Mouse (Mus musculus) limb, embryonic 11.5 days (tissue): ENCODE measurements at regions not wholly inside any gene's neighbourhood (a gene's known extent, or its start where the extent isn't known, plus 50 kb on each side); places are given as distances from the start of the nearest gene placed in this dataset.

ENCODE experiments used
- ATAC-seq: fragments of 200-750 bp; cut with Nextera tagmentation; 2 replicates; pipeline ENCODE4 v1.8.0; 2017; ENCODE audit warnings: low read depth; ENCODE audit not compliant: insufficient number of reproducible peaks, low FRiP score, low TSS enrichment
- DNase-seq: peaks from one replicate; pipeline ENCODE4 v3.0.0-alpha.2; 2015; ENCODE audit warnings: low spot score
- H3K27ac ChIP-seq: fragments of 300-500 bp; sonication (generic); replicated peaks from 2 replicates; pipeline ENCODE4 v1.5.1; 2014; ENCODE audit warnings: low read depth, mild to moderate bottlenecking, low read length
- H3K27me3 ChIP-seq: fragments of 300-500 bp; sonication (generic); 2 replicates; pipeline ENCODE4 v1.6.1; 2014; ENCODE audit warnings: mild to moderate bottlenecking, low read length, mixed read lengths; ENCODE audit not compliant: control insufficient read depth, insufficient read depth
- H3K36me3 ChIP-seq: fragments of 300-500 bp; sonication (generic); 2 replicates; pipeline ENCODE4 v1.6.1; 2014; ENCODE audit warnings: mild to moderate bottlenecking, low read length, moderate library complexity, mixed read lengths; ENCODE audit not compliant: control insufficient read depth, insufficient read depth
- H3K4me1 ChIP-seq: fragments of 300-500 bp; sonication (generic); 2 replicates; pipeline ENCODE4 v1.6.1; 2014; ENCODE audit warnings: low read length, mixed read lengths; ENCODE audit not compliant: control insufficient read depth, insufficient read depth
- H3K4me2 ChIP-seq: fragments of 300-500 bp; sonication (generic); 2 replicates; pipeline ENCODE4 v1.6.1; 2014; ENCODE audit warnings: low read depth, mild to moderate bottlenecking, moderate library complexity; ENCODE audit not compliant: severe bottlenecking
- H3K4me3 ChIP-seq: fragments of 300-500 bp; sonication (generic); 2 replicates; pipeline ENCODE4 v1.5.1; 2014; ENCODE audit warnings: low read depth, low read length
- H3K9ac ChIP-seq: fragments of 300-500 bp; sonication (generic); 2 replicates; pipeline ENCODE4 v1.6.1; 2014; ENCODE audit warnings: mild to moderate bottlenecking, low read length
- H3K9me3 ChIP-seq: fragments of 300-500 bp; sonication (generic); 2 replicates; pipeline ENCODE4 v1.6.1; 2016; ENCODE audit warnings: low read length; ENCODE audit not compliant: control insufficient read depth
- WGBS: fragments of 180-500 bp; shearing (Covaris S2); extraction: QIAGEN DNeasy Blood & Tissue Kit; methylation state at CpG from one replicate; pipeline ENCODE4 v1.1.7; 2014; 5-methylcytosine and 5-hydroxymethylcytosine counted together

DNA sequence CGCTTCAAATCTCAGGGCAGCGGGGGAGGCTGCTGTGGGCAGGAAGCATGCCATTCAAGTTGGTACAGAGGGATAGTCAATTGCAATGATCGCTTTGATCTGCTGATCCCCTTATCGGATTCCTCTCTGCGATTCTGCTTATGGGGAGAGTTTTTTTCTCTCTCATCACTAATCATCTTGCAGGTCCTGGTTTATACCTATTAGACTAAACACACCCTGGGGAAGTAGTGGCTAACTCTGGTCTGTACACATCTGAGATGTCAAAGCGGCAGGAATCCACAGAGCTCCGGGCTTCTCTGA lies 107.1 kb upstream of the Nebl start:
- no peak for ATAC-seq
- no peak for DNase-seq
- H3K4me1 ChIP-seq: no peaks in the 10 kb centered on the region
- H3K9me3 ChIP-seq: no peaks in the 10 kb centered on the region
- H3K27ac ChIP-seq: no peak overlapping the region
- no peak overlapping the region for H3K9ac ChIP-seq
- no peak overlapping the region for H3K4me3 ChIP-seq
- H3K27me3 ChIP-seq: no peaks in the 10 kb centered on the region
- H3K4me2 ChIP-seq: no peak overlapping the region
- WGBS: 89% methylated on average over 7 of the region's 7 CpGs
- no peaks in the 10 kb centered on the region for H3K36me3 ChIP-seq

- H3K9ac ChIP-seq: no peak overlapping the region
- H3K27me3 ChIP-seq: no peaks in the 10 kb centered on the region
- no peak overlapping the region for H3K4me3 ChIP-seq
- H3K4me2 ChIP-seq: no peak overlapping the region
- 73% methylated on average over 14 of the region's 14 CpGs for WGBS
- DNase-seq: no peak
- no peaks in the 10 kb centered on the region for H3K4me1 ChIP-seq
- no peaks in the 10 kb centered on the region for H3K9me3 ChIP-seq
- no peak for ATAC-seq
- no peaks in the 10 kb centered on the region for H3K36me3 ChIP-seq
- H3K27ac ChIP-seq: no peak overlapping the region
These were observed 106.5 kb upstream of the Nebl start for GRCm38 (mm10) chr2:17837541-17838380.

DNA sequence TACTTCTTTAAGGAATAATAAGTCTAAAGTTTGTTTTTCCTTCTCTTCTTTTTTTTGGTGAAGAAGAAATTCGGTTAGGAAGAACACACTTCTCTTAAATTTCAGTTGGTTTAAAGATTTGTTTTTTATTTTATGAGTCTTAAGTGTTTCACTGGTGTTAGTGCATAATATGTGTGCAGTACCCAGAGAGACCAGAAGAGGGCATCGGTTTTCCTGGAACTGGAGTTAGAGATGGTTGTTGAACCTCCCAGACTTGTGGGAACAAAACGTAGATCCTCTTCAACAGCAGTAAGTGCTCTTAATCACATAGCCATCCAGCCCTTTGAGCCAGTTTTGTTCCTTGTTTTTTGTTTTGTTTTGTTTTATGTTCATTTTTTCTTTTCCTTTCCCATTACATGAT lies 101.5 kb upstream of the Nebl start:
- Histone ChIP-seq H3K27ac (no peak overlapping the region), H3K27me3 (no peaks in the 10 kb centered on the region), H3K4me1 (no peaks in the 10 kb centered on the region), H3K4me2 (no peak overlapping the region), H3K9ac (no peak overlapping the region), H3K4me3 (no peak overlapping the region), H3K36me3 (no peaks in the 10 kb centered on the region), H3K9me3 (no peaks in the 10 kb centered on the region)
- 89% methylated on average over 3 of the region's 3 CpGs for WGBS
- DNase-seq (no peak), ATAC-seq (no peak)

GRCm38 (mm10) chr2:17830216-17830615 lies 99.0 kb upstream of the Nebl start:
- H3K36me3 ChIP-seq: no peaks in the 10 kb centered on the region
- H3K4me1 ChIP-seq: no peaks in the 10 kb centered on the region
- H3K9ac ChIP-seq: no peak overlapping the region
- H3K27ac ChIP-seq: no peak overlapping the region
- ATAC-seq (no peak), DNase-seq (no peak)
- no peak overlapping the region for H3K4me3 ChIP-seq
- WGBS: 86% methylated on average over 5 of the region's 5 CpGs
- no peaks in the 10 kb centered on the region for H3K27me3 ChIP-seq
- H3K4me2 ChIP-seq: no peak overlapping the region
- H3K9me3 ChIP-seq: no peaks in the 10 kb centered on the region

DNA sequence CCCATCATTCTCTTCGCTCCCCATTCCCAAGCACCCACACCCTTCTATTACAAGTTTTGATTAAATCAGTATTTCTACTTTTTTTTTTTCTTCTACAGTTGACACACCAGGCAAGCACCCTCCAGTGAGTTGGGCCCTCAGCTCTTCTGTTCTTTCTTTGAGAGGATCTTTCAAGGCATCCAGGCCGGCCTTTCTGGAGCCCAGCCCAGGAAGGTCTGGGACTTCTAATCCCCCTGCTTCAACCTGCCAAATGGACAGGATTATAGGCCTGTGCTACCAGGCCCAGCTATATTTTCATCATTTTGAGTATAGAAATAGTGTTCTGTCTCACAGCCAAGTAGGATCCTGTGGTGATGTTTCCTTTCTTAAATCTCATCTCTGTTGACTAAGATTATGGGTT lies 94.0 kb upstream of the Nebl start:
- Histone ChIP-seq H3K27ac (no peak overlapping the region), H3K27me3 (no peaks in the 10 kb centered on the region), H3K4me1 (no peaks in the 10 kb centered on the region), H3K4me3 (no peak overlapping the region), H3K9ac (no peak overlapping the region), H3K4me2 (no peak overlapping the region), H3K36me3 (no peaks in the 10 kb centered on the region), H3K9me3 (no peaks in the 10 kb centered on the region)
- no peak for DNase-seq
- no peak for ATAC-seq
- WGBS: 91% methylated on average over 2 of the region's 2 CpGs

- DNase-seq: no peak
- no peak overlapping the region for H3K9ac ChIP-seq
- no peaks in the 10 kb centered on the region for H3K27me3 ChIP-seq
- H3K4me2 ChIP-seq: no peak overlapping the region
- H3K27ac ChIP-seq: no peak overlapping the region
- H3K36me3 ChIP-seq: no peaks in the 10 kb centered on the region
- no peaks in the 10 kb centered on the region for H3K4me1 ChIP-seq
- no peak overlapping the region for H3K4me3 ChIP-seq
- H3K9me3 ChIP-seq: no peaks in the 10 kb centered on the region
- ATAC-seq: no peak
- 88% methylated on average over 5 of the region's 5 CpGs for WGBS
These were observed 92.9 kb upstream of the Nebl start for GRCm38 (mm10) chr2:17824176-17824575.

GRCm38 (mm10) chr2:17822621-17823006 lies 91.3 kb upstream of the Nebl start:
- H3K27me3 ChIP-seq: no peaks in the 10 kb centered on the region
- H3K36me3 ChIP-seq: no peaks in the 10 kb centered on the region
- no peak overlapping the region for H3K9ac ChIP-seq
- H3K4me2 ChIP-seq: no peak overlapping the region
- no peaks in the 10 kb centered on the region for H3K9me3 ChIP-seq
- ATAC-seq: no peak
- H3K4me3 ChIP-seq: no peak overlapping the region
- no peak overlapping the region for H3K27ac ChIP-seq
- 86% methylated on average over 4 of the region's 4 CpGs for WGBS
- H3K4me1 ChIP-seq: no peaks in the 10 kb centered on the region
- DNase-seq: no peak

DNA sequence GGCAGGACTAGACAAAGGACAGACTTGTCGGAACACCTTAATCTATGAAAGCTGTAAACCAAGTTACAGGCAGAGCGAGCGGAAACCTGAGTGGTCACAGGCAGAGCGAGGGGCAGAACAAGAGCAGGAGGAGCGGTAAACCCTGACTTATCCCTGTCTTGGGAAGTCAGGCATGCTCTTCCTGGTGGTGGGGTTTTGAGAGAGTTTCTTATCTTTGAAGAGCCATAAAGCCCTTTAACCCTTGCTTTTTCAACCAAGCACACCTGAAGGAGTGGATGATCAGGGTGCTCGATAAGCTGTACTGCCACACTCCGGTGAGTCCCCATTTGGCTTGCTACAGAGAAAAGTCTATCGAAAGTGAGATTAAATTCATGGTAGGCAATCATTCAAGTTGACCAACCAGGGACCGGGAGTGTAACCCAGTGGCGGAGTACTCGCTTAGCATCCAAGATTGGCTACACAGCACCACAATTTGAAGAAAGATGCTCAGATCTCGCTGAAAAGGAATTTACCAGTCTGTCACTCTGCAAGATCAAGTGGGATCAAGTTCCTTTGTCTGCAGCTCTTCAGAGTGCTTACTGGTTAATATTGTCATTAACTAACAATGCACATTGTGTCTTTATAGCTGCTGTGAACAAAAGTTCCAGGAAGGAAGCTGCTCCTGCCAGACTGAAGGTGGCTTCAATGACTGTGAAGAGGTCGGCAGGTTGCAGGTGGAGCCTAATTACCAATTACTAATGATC lies 90.8 kb upstream of the Nebl start:
- Histone ChIP-seq H3K4me1 (no peaks in the 10 kb centered on the region), H3K9me3 (no peaks in the 10 kb centered on the region), H3K27ac (no peak overlapping the region), H3K27me3 (no peaks in the 10 kb centered on the region), H3K36me3 (no peaks in the 10 kb centered on the region), H3K4me2 (no peak overlapping the region), H3K4me3 (no peak overlapping the region), H3K9ac (no peak overlapping the region)
- DNase-seq (no peak), ATAC-seq (no peak)
- 83% methylated on average over 13 of the region's 13 CpGs for WGBS
